Mouse (Mus musculus) intestine, embryonic 14.5 days (tissue): Measurements from ENCODE around the gene Dnah7b. TPM values are rescaled to one million over a fixed set of nuclear protein-coding genes. Genes with fewer than 3 reads are reported as not detected.
"Not testable (repeated sequence)": the region's sequence is repeated elsewhere in the genome, so short reads cannot be mapped to it uniquely, and the experiment has no call there.

ENCODE experiments used
- ATAC-seq: fragments of 200-750 bp; cut with Nextera tagmentation; replicated peaks from 2 replicates; pipeline ENCODE4 v1.8.0; 2017; ENCODE audit warnings: low read depth, moderate number of reproducible peaks, moderate TSS enrichment, moderate library complexity; ENCODE audit not compliant: low FRiP score, low TSS enrichment
- DNase-seq: peaks from one replicate; pipeline ENCODE4 v3.0.0-alpha.2; 2018; ENCODE audit warnings: low spot score
- H3K27ac ChIP-seq: fragments of 300-500 bp; sonication (generic); 2 replicates; pipeline ENCODE4 v1.5.1; 2014; ENCODE audit warnings: low read depth, mild to moderate bottlenecking, control low read depth
- H3K27me3 ChIP-seq: fragments of 300-500 bp; sonication (generic); replicated peaks from 2 replicates; pipeline ENCODE4 v1.6.1; 2014; ENCODE audit warnings: low read length, control low read depth; ENCODE audit not compliant: control insufficient read depth, insufficient read depth
- H3K36me3 ChIP-seq: fragments of 300-500 bp; sonication (generic); 2 replicates; pipeline ENCODE4 v1.6.1; 2014; ENCODE audit warnings: low read length, control low read depth; ENCODE audit not compliant: control insufficient read depth, insufficient read depth
- H3K4me1 ChIP-seq: fragments of 300-500 bp; sonication (generic); replicated peaks from 2 replicates; pipeline ENCODE4 v1.6.1; 2014; ENCODE audit warnings: low read length, control low read depth, mixed read lengths; ENCODE audit not compliant: control insufficient read depth, insufficient read depth
- H3K4me2 ChIP-seq: fragments of 300-500 bp; sonication (generic); 2 replicates; pipeline ENCODE4 v1.6.1; 2014; ENCODE audit warnings: low read length
- H3K4me3 ChIP-seq: fragments of 300-500 bp; sonication (generic); 2 replicates; pipeline ENCODE4 v1.5.1; 2014; ENCODE audit warnings: low read depth, low read length, control low read depth, mixed read lengths
- H3K9ac ChIP-seq: fragments of 300-500 bp; sonication (generic); 2 replicates; pipeline ENCODE4 v1.6.1; 2014; ENCODE audit warnings: mild to moderate bottlenecking, low read length
- H3K9me3 ChIP-seq: fragments of 300-500 bp; sonication (generic); 2 replicates; pipeline ENCODE4 v1.6.1; 2016; ENCODE audit warnings: low read length, control low read depth; ENCODE audit not compliant: control insufficient read depth
- WGBS: fragments of 180-500 bp; shearing (Covaris S2); extraction: QIAGEN DNeasy Blood & Tissue Kit; methylation state at CpG from one replicate; pipeline ENCODE4 v1.1.7; 2014; 5-methylcytosine and 5-hydroxymethylcytosine counted together
- polyA plus RNA-seq: library from polyadenylated mRNA; unstranded; fragments of >200 nt; fragmentation: Nextera tagmentation; extraction: Ambion mirVana; gene quantifications from 2 replicates; pipeline ENCODE4 v1.2.1, GENCODE M21; 2014

The Dnah7b gene
- polyA plus RNA-seq, 1 experiment from 2014 or later: 1.8 TPM

DNA sequence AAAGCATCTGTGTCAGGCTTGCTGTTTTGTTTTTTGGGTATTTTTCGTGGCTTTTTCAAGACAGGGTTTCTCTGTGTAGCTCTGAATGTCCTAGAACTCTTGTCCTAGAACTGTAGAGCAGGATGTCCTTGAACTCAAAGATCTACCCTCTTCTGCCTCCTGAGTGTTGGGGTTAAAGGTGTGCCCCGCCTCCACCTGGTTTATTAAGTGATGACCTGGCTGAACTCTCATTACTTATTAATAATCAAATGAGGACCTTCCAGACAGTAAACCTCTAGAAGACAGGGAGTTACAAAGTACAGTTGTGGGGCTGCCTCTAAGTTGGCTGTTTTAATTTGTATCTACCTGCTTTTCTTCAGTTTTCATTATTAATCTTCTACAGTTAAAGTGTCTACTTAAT lies 202.7 kb downstream of the Dnah7b start:
- H3K9me3 ChIP-seq, H3K27me3 ChIP-seq, ATAC-seq, H3K9ac ChIP-seq, DNase-seq, H3K4me2 ChIP-seq, H3K27ac ChIP-seq, H3K4me3 ChIP-seq, H3K36me3 ChIP-seq, H3K4me1 ChIP-seq: not testable (repeated sequence)
- 79% methylated on average over 2 of the region's 2 CpGs for WGBS

DNA sequence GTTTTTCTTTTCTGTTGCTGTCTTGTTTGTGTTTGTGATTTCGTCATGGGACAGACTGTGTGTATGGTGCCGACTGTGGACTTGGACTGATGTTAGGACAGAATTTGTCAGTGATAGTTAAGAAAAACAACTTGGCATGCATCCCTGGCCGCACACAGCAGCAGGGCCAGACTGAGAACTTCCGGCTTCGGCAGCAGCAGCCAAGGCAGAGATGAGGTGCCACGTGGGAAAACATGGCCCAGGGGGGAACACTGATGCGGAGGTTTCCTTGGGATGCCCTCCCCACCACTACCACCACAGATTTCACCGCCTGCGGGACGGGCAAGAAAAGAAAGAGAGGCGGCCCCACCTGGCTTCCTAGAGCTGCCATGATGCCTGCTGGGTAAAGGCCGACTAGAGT lies 205.8 kb downstream of the Dnah7b start:
- H3K27me3 ChIP-seq: no peaks in the 10 kb centered on the region
- WGBS: 76% methylated on average over 12 of the region's 12 CpGs
- H3K27ac ChIP-seq: no peak overlapping the region
- no peaks in the 10 kb centered on the region for H3K36me3 ChIP-seq
- no peak overlapping the region for H3K4me3 ChIP-seq
- no peak overlapping the region for H3K9ac ChIP-seq
- ATAC-seq (no peak), DNase-seq (no peak)
- no peaks in the 10 kb centered on the region for H3K9me3 ChIP-seq
- H3K4me1 ChIP-seq: no peaks in the 10 kb centered on the region
- H3K4me2 ChIP-seq: no peak overlapping the region

DNA sequence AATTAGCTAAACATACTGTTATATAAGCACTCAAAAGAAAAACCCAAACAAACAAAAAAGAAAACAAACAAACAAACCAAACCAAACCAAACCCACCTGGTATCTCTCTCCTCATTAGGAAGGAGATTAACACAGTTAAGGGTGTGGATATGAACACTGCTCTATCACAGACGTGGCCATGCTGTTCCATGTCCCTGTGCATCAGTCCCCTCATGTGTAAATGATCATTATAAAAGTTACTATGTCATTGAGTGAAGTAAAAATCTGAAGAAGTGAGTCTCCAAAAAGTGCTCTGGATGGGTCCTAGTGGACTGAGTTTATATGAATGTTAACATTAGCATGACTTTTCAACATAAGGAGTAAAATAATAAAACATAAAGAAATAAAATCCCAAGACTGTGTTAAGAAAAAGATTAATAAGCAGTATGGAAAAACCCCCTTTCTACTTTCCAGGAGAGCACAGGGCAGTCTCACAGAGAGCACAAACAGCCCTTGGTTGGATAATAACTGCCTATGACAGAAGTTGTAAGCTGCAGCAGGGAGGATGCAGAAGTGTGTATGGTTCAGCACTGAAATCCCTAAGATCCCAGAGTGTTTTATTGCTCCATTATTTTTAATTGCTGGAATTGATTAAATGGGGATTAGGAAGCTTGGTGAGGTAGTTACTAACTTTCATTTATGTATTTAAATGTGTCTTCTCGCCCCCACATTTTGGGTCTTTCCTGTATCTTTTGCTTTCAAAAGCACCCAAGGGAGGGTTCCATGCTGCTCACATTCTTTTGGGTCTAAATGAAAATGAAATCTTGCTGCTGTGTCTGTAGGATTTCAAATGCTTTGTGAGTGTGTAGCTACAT lies 212.2 kb downstream of the Dnah7b start:
- not testable (repeated sequence) for DNase-seq, H3K4me2 ChIP-seq, H3K4me1 ChIP-seq, H3K27me3 ChIP-seq, H3K4me3 ChIP-seq, ATAC-seq, H3K27ac ChIP-seq, H3K9me3 ChIP-seq, H3K9ac ChIP-seq, H3K36me3 ChIP-seq
- 71% methylated on average over 2 of the region's 2 CpGs for WGBS

DNA sequence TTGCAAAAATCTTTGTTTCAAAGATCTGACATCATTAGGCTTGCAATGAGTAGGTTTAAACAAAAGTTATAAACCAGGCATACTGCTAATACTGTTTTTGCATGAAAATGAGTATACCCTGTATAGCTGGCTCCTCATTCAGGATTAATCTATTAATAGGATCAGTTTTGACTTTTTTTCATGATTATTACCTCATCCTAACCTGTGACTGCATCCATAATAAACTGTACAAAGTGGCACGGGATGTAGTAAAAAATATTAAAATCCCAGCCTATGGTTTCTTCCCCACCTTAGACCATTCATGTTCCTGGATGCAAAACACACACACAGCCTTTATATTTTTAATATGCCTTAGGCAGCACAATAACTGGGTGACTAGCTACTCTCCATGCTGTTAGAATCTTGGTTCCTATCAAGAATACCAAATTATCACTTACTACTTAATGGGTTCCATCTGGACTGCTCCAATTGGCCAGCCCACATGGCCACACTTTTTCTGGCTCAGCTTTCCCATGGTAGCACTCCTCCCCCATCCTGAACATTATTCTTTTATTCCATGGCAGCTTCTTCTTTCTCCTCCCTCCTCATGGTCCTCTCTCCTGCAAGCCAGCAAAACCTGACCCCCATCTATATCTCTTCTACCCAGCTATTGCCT lies 212.9 kb downstream of the Dnah7b start:
- H3K27ac ChIP-seq, DNase-seq, H3K27me3 ChIP-seq, H3K9ac ChIP-seq, H3K9me3 ChIP-seq, H3K36me3 ChIP-seq, H3K4me2 ChIP-seq, H3K4me1 ChIP-seq, H3K4me3 ChIP-seq, ATAC-seq: not testable (repeated sequence)
- WGBS: 88% methylated on average over 1 of the region's 1 CpGs

DNA sequence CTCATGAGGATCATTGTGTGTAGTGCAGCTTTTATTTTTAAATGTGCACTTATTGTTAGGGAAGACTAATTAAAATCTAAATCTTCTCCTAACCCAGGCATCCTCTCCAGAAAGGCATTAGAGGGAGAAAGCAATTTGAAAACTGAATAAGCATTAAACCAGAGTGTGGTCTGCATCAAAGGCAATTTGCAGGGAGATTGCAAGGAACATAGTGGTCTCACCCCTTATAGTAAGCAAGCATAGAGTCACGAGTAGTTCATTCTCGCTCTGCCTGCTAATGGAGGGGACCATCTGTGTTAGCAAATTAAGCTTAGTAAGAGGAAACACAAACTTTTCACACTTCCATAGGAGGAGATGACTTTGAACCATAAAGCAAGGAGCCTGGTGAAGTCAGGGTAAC lies 228.3 kb downstream of the Dnah7b start:
- DNase-seq, ATAC-seq, H3K4me2 ChIP-seq, H3K9ac ChIP-seq, H3K27ac ChIP-seq, H3K9me3 ChIP-seq, H3K4me3 ChIP-seq, H3K27me3 ChIP-seq, H3K36me3 ChIP-seq, H3K4me1 ChIP-seq: not testable (repeated sequence)
- WGBS: 83% methylated on average over 2 of the region's 2 CpGs

DNA sequence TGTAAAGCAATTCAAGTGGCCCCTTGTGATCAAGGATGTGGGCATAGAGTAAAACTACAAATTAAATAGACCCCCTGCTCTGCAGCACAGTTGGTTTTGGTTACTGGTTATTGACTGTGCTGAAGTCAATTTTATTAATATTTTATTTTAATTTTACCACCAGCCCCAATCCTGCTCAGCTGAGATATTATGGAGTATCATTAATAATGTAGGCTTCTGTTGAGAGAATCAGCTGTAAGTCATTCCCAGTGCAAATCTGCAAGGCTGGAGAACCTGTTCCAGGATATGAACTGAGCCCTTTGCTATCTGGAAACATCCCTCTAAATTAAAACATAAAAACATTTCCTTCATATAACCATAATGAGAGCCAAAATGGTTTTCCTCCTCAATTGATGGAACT lies 259.8 kb downstream of the Dnah7b start:
- H3K9me3 ChIP-seq, DNase-seq, H3K36me3 ChIP-seq, H3K9ac ChIP-seq, H3K27me3 ChIP-seq, H3K4me1 ChIP-seq, H3K4me3 ChIP-seq, H3K27ac ChIP-seq, H3K4me2 ChIP-seq, ATAC-seq: not testable (repeated sequence)

DNA sequence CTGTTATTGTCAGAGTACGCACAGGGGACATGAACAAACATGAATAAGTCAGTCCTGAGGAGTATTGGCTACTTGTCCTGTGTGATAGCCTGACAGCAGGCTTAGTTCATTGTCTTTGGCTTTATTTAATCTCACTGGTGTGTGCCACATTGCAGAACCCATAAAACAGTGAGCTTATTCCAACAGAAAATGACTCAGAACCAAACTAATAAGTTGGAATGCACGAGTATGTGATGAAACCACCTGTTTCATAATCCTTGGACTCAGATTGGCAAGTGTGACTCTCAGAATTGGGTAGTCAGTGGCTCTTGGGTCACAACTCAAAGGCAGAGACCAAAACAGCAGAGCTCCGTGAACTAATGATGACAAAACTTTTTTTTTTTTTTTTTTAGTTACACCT lies 279.2 kb downstream of the Dnah7b start:
- H3K4me3 ChIP-seq, H3K27ac ChIP-seq, H3K9ac ChIP-seq, DNase-seq, H3K4me2 ChIP-seq, H3K27me3 ChIP-seq, H3K36me3 ChIP-seq, ATAC-seq, H3K9me3 ChIP-seq, H3K4me1 ChIP-seq: not testable (repeated sequence)
- 88% methylated on average over 3 of the region's 3 CpGs for WGBS

DNA sequence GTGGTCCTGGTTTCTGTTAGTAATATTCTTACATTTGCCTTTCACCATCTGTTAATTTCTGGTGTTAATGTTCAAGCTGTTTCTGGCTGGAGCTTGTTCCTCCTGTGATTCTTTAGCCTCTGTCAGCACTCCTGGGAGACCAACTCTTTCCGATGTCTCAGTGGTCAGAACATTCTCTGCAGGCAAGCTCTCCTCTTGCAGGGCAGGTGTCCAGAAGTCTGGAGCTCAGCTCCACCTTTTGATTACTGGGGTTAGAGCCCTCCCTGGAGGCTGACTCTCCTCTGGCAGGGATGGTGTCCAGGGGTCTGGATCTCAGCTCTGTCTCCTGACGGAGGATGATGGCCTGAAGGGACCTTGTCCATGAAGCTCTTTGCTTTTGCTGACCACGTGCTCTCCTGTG lies 314.5 kb downstream of the Dnah7b start:
- WGBS: 83% methylated on average over 3 of the region's 3 CpGs

More for the DNA sequence above, 314.5 kb downstream of the Dnah7b start:
- not testable (repeated sequence) for DNase-seq, H3K4me2 ChIP-seq, H3K9ac ChIP-seq, H3K27me3 ChIP-seq, H3K4me3 ChIP-seq, H3K27ac ChIP-seq, H3K9me3 ChIP-seq, ATAC-seq, H3K4me1 ChIP-seq, H3K36me3 ChIP-seq
